Mouse (Mus musculus): ENCODE measurements around the gene Sod3. TPM values are rescaled to one million over a fixed set of nuclear protein-coding genes. Genes with fewer than 3 reads are reported as not detected.

Gene Sod3
- polyA plus RNA-seq, 1 experiment from 2014 or later: 2.4 TPM

- no peaks in the 10 kb centered on the region for H3K27me3 ChIP-seq (replicated peaks; ENCODE audit: control insufficient read depth, insufficient read depth, low read length)
- H3K36me3 ChIP-seq (ENCODE audit: control insufficient read depth, insufficient read depth, low read length): no peaks in the 10 kb centered on the region
- no peak for ATAC-seq (replicated peaks; ENCODE audit: low FRiP score)
- H3K4me3 ChIP-seq (ENCODE audit: low read depth, low read length): no peak overlapping the region
- H3K27ac ChIP-seq (ENCODE audit: low read depth, low read length): no peak overlapping the region
- H3K4me2 ChIP-seq: no peak overlapping the region
- 78% methylated on average over 5 of the region's 5 CpGs for WGBS
- no peak overlapping the region for H3K9ac ChIP-seq (ENCODE audit: low read depth, low read length)
- H3K9me3 ChIP-seq (ENCODE audit: control insufficient read depth, low read length): no peaks in the 10 kb centered on the region
- no peak for DNase-seq (ENCODE audit: low spot score)
- no peaks in the 10 kb centered on the region; the same call in 1 of the 2 replicates for H3K4me1 ChIP-seq (replicated peaks; ENCODE audit: control insufficient read depth, insufficient read depth, low read length)
These were observed 10.9 kb upstream of the Sod3 start for GRCm38 (mm10) chr5:52352730-52353129.

GRCm38 (mm10) chr5:52354441-52354840 is 9.2 kb upstream of the Sod3 start:
- Histone ChIP-seq H3K27me3 (replicated peaks; ENCODE audit: control insufficient read depth, insufficient read depth, low read length) (no peaks in the 10 kb centered on the region), H3K4me3 (ENCODE audit: low read depth, low read length) (no peak overlapping the region), H3K9ac (ENCODE audit: low read depth, low read length) (no peak overlapping the region), H3K4me2 (no peak overlapping the region), H3K4me1 (replicated peaks; ENCODE audit: control insufficient read depth, insufficient read depth, low read length) (no peaks in the 10 kb centered on the region; the same call in 1 of the 2 replicates), H3K9me3 (ENCODE audit: control insufficient read depth, low read length) (no peaks in the 10 kb centered on the region), H3K36me3 (ENCODE audit: control insufficient read depth, insufficient read depth, low read length) (no peaks in the 10 kb centered on the region), H3K27ac (ENCODE audit: low read depth, low read length) (no peak overlapping the region)
- ATAC-seq (replicated peaks; ENCODE audit: low FRiP score) (no peak), DNase-seq (ENCODE audit: low spot score) (no peak)
- 80% methylated on average over 4 of the region's 4 CpGs for WGBS

- no peaks in the 10 kb centered on the region; the same call in 1 of the 2 replicates for H3K4me1 ChIP-seq (replicated peaks; ENCODE audit: control insufficient read depth, insufficient read depth, low read length)
- no peak overlapping the region for H3K4me3 ChIP-seq (ENCODE audit: low read depth, low read length)
- no peaks in the 10 kb centered on the region for H3K27me3 ChIP-seq (replicated peaks; ENCODE audit: control insufficient read depth, insufficient read depth, low read length)
- H3K4me2 ChIP-seq: no peak overlapping the region
- H3K27ac ChIP-seq (ENCODE audit: low read depth, low read length): no peak overlapping the region
- WGBS: 62% methylated on average over 7 of the region's 7 CpGs
- H3K9ac ChIP-seq (ENCODE audit: low read depth, low read length): no peak overlapping the region
- no peaks in the 10 kb centered on the region for H3K9me3 ChIP-seq (ENCODE audit: control insufficient read depth, low read length)
- DNase-seq (ENCODE audit: low spot score) (no peak), ATAC-seq (replicated peaks; ENCODE audit: low FRiP score) (no peak)
- H3K36me3 ChIP-seq (ENCODE audit: control insufficient read depth, insufficient read depth, low read length): no peaks in the 10 kb centered on the region
These were observed 8.0 kb upstream of the Sod3 start for GRCm38 (mm10) chr5:52355612-52356011.

- H3K27ac ChIP-seq (ENCODE audit: low read depth, low read length): no peak overlapping the region
- no peaks in the 10 kb centered on the region for H3K27me3 ChIP-seq (replicated peaks; ENCODE audit: control insufficient read depth, insufficient read depth, low read length)
- DNase-seq (ENCODE audit: low spot score): no peak
- no peak overlapping the region for H3K4me3 ChIP-seq (ENCODE audit: low read depth, low read length)
- no peaks in the 10 kb centered on the region; the same call in 1 of the 2 replicates for H3K4me1 ChIP-seq (replicated peaks; ENCODE audit: control insufficient read depth, insufficient read depth, low read length)
- H3K36me3 ChIP-seq (ENCODE audit: control insufficient read depth, insufficient read depth, low read length): no peaks in the 10 kb centered on the region
- WGBS: 67% methylated on average over 9 of the region's 9 CpGs
- H3K4me2 ChIP-seq: no peak overlapping the region
- no peak overlapping the region for H3K9ac ChIP-seq (ENCODE audit: low read depth, low read length)
- no peaks in the 10 kb centered on the region for H3K9me3 ChIP-seq (ENCODE audit: control insufficient read depth, low read length)
- ATAC-seq (replicated peaks; ENCODE audit: low FRiP score): no peak
These were observed 6.3 kb upstream of the Sod3 start for GRCm38 (mm10) chr5:52357175-52357754.

GRCm38 (mm10) chr5:52358120-52358519 is 5.5 kb upstream of the Sod3 start:
- ATAC-seq (replicated peaks; ENCODE audit: low FRiP score) (no peak), DNase-seq (ENCODE audit: low spot score) (no peak)
- no peak overlapping the region for H3K27ac ChIP-seq (ENCODE audit: low read depth, low read length)
- H3K4me3 ChIP-seq (ENCODE audit: low read depth, low read length): no peak overlapping the region
- 51% methylated on average over 6 of the region's 6 CpGs for WGBS
- H3K27me3 ChIP-seq (replicated peaks; ENCODE audit: control insufficient read depth, insufficient read depth, low read length): no peaks in the 10 kb centered on the region
- H3K36me3 ChIP-seq (ENCODE audit: control insufficient read depth, insufficient read depth, low read length): no peaks in the 10 kb centered on the region
- no peak overlapping the region for H3K4me2 ChIP-seq
- H3K9me3 ChIP-seq (ENCODE audit: control insufficient read depth, low read length): no peaks in the 10 kb centered on the region
- no peak overlapping the region for H3K9ac ChIP-seq (ENCODE audit: low read depth, low read length)
- no peaks in the 10 kb centered on the region; the same call in 1 of the 2 replicates for H3K4me1 ChIP-seq (replicated peaks; ENCODE audit: control insufficient read depth, insufficient read depth, low read length)

GRCm38 (mm10) chr5:52360286-52361049 is 3.1 kb upstream of the Sod3 start:
- H3K4me3 ChIP-seq (ENCODE audit: low read depth, low read length): no peak overlapping the region
- no peak overlapping the region for H3K4me2 ChIP-seq
- H3K9ac ChIP-seq (ENCODE audit: low read depth, low read length): no peak overlapping the region
- DNase-seq (ENCODE audit: low spot score) (no peak), ATAC-seq (replicated peaks; ENCODE audit: low FRiP score) (no peak)
- H3K4me1 ChIP-seq (replicated peaks; ENCODE audit: control insufficient read depth, insufficient read depth, low read length): no peaks in the 10 kb centered on the region; the same call in 1 of the 2 replicates
- H3K27me3 ChIP-seq (replicated peaks; ENCODE audit: control insufficient read depth, insufficient read depth, low read length): no peaks in the 10 kb centered on the region
- no peaks in the 10 kb centered on the region for H3K9me3 ChIP-seq (ENCODE audit: control insufficient read depth, low read length)
- no peak overlapping the region for H3K27ac ChIP-seq (ENCODE audit: low read depth, low read length)
- 69% methylated on average over 21 of the region's 21 CpGs for WGBS
- H3K36me3 ChIP-seq (ENCODE audit: control insufficient read depth, insufficient read depth, low read length): no peaks in the 10 kb centered on the region

- no peaks in the 10 kb centered on the region for H3K4me1 ChIP-seq (replicated peaks; ENCODE audit: control insufficient read depth, insufficient read depth, low read length)
- H3K27me3 ChIP-seq (replicated peaks; ENCODE audit: control insufficient read depth, insufficient read depth, low read length): peaks cover 2% of the 10 kb centered on the region
- H3K9me3 ChIP-seq (ENCODE audit: control insufficient read depth, low read length): no peaks in the 10 kb centered on the region
- H3K9ac ChIP-seq (ENCODE audit: low read depth, low read length): no peak overlapping the region
- no peak for ATAC-seq (replicated peaks; ENCODE audit: low FRiP score)
- H3K36me3 ChIP-seq (ENCODE audit: control insufficient read depth, insufficient read depth, low read length): no peaks in the 10 kb centered on the region
- no peak for DNase-seq (ENCODE audit: low spot score)
- no peak overlapping the region for H3K4me2 ChIP-seq
- H3K27ac ChIP-seq (ENCODE audit: low read depth, low read length): no peak overlapping the region
- 77% methylated on average over 6 of the region's 6 CpGs for WGBS
- H3K4me3 ChIP-seq (ENCODE audit: low read depth, low read length): no peak overlapping the region
These were observed 669 bp upstream of the Sod3 start for GRCm38 (mm10) chr5:52362776-52363467.

GRCm38 (mm10) chr5:52364521-52364920 is 930 bp downstream of the Sod3 start:
- 63% methylated on average over 5 of the region's 5 CpGs for WGBS
- Histone ChIP-seq H3K27ac (ENCODE audit: low read depth, low read length) (no peak overlapping the region), H3K27me3 (replicated peaks; ENCODE audit: control insufficient read depth, insufficient read depth, low read length) (peaks cover 13% of the 10 kb centered on the region), H3K9me3 (ENCODE audit: control insufficient read depth, low read length) (no peaks in the 10 kb centered on the region), H3K36me3 (ENCODE audit: control insufficient read depth, insufficient read depth, low read length) (no peaks in the 10 kb centered on the region), H3K4me2 (no peak overlapping the region), H3K9ac (ENCODE audit: low read depth, low read length) (no peak overlapping the region), H3K4me1 (replicated peaks; ENCODE audit: control insufficient read depth, insufficient read depth, low read length) (no peaks in the 10 kb centered on the region), H3K4me3 (ENCODE audit: low read depth, low read length) (no peak overlapping the region)
- ATAC-seq (replicated peaks; ENCODE audit: low FRiP score) (no peak), DNase-seq (ENCODE audit: low spot score) (no peak)
